Mouse (Mus musculus) MEL (cell line): Measurements from ENCODE around the gene Gm7073. TPM values are rescaled to one million over a fixed set of nuclear protein-coding genes. Genes with fewer than 3 reads are reported as not detected.

Experiments used
- DNase-seq: peaks from one replicate; pipeline ENCODE4 v3.0.0; 2011; ENCODE audit warnings: low read depth, low spot score
- H3K27ac ChIP-seq: 2 replicates; pipeline ENCODE4 v1.5.1; 2012; ENCODE audit warnings: low read depth, mild to moderate bottlenecking, control low read depth, low read length, moderate library complexity; ENCODE audit not compliant: control insufficient read depth
- H3K27me3 ChIP-seq, 2 experiments: fragments of 150-350 bp in 1 of 2; sonication (generic) in 1 of 2; 2 replicates each; pipeline ENCODE4 v1.6.1; 2012; ENCODE audit warnings: low read length in 2 of 2, mild to moderate bottlenecking in 2 of 2, improper control_type of control experiment in 1 of 2, moderate library complexity in 1 of 2; ENCODE audit not compliant: insufficient read depth in 2 of 2, control insufficient read depth in 1 of 2
- H3K36me3 ChIP-seq, 2 experiments: 2 replicates each; pipeline ENCODE4 v1.6.1; 2012 to 2014; ENCODE audit warnings: low read length in 2 of 2, improper control_type of control experiment in 1 of 2, inconsistent platforms in 1 of 2, mild to moderate bottlenecking in 1 of 2; ENCODE audit not compliant: insufficient read depth in 2 of 2, control insufficient read depth in 1 of 2
- H3K4me1 ChIP-seq, 2 experiments: fragments of 150-350 bp in 1 of 2; sonication (generic) in 1 of 2; 2 replicates each; pipeline ENCODE4 v1.6.1; 2012; ENCODE audit warnings: low read length in 2 of 2, improper control_type of control experiment in 1 of 2, mild to moderate bottlenecking in 1 of 2; ENCODE audit not compliant: insufficient read depth in 2 of 2, control insufficient read depth in 1 of 2
- H3K4me3 ChIP-seq, 2 experiments: fragments of 150-350 bp in 1 of 2; sonication (generic) in 1 of 2; 2 replicates each; pipeline ENCODE4 v1.5.1; 2012; ENCODE audit warnings: low read depth in 2 of 2, low read length in 2 of 2, mild to moderate bottlenecking in 2 of 2, moderate library complexity in 2 of 2, control low read depth in 1 of 2, improper control_type of control experiment in 1 of 2; ENCODE audit not compliant: control insufficient read depth in 1 of 2, insufficient read depth in 1 of 2
- H3K79me2 ChIP-seq: 2 replicates; pipeline ENCODE4 v1.6.1; 2012; ENCODE audit warnings: mild to moderate bottlenecking, low read length, moderate library complexity; ENCODE audit not compliant: control insufficient read depth, poor library complexity, insufficient read depth
- H3K9ac ChIP-seq: 2 replicates; pipeline ENCODE4 v1.6.1; 2012; ENCODE audit warnings: low read depth, mild to moderate bottlenecking, control low read depth, low read length, moderate library complexity; ENCODE audit not compliant: control insufficient read depth, poor library complexity, severe bottlenecking
- H3K9me3 ChIP-seq: fragments of 150-350 bp; sonication (generic); replicated peaks from 2 replicates; pipeline ENCODE4 v1.6.1; 2012; ENCODE audit warnings: mild to moderate bottlenecking, low read length, improper control_type of control experiment, moderate library complexity; ENCODE audit not compliant: insufficient read depth
- BHLHE40 ChIP-seq: IDR thresholded peaks from 2 replicates; pipeline ENCODE4 v1.6.1; 2012; ENCODE audit warnings: low read depth, mild to moderate bottlenecking, inconsistent platforms, low read length, improper control_type of control experiment, borderline replicate concordance
- CHD1 ChIP-seq: IDR thresholded peaks from 2 replicates; pipeline ENCODE4 v1.6.1; 2012; ENCODE audit warnings: low read depth, mild to moderate bottlenecking, inconsistent platforms, low read length, improper control_type of control experiment
- CHD2 ChIP-seq: IDR thresholded peaks from 2 replicates; pipeline ENCODE4 v1.6.1; 2011; ENCODE audit warnings: low read length, improper control_type of control experiment
- E2F4 ChIP-seq: IDR thresholded peaks from 2 replicates; pipeline ENCODE4 v1.6.1; 2011; ENCODE audit warnings: low read depth, low read length, improper control_type of control experiment, borderline replicate concordance
- ELF1 ChIP-seq: IDR thresholded peaks from 2 replicates; pipeline ENCODE4 v1.6.1; 2014; ENCODE audit warnings: low read depth, mild to moderate bottlenecking, inconsistent platforms, low read length, improper control_type of control experiment, moderate library complexity
- EP300 ChIP-seq, 2 experiments: IDR thresholded peaks; 2 replicates each; pipeline ENCODE4 v1.6.1; 2011; ENCODE audit warnings: improper control_type of control experiment in 2 of 2, low read length in 2 of 2, low read depth in 1 of 2, mild to moderate bottlenecking in 1 of 2
- GABPA ChIP-seq: IDR thresholded peaks from 2 replicates; pipeline ENCODE4 v1.6.1; 2012; ENCODE audit warnings: low read depth, mild to moderate bottlenecking, inconsistent platforms, low read length, improper control_type of control experiment, moderate library complexity
- HCFC1 ChIP-seq: IDR thresholded peaks from 2 replicates; pipeline ENCODE4 v1.6.1; 2012; ENCODE audit warnings: low read depth, mild to moderate bottlenecking, inconsistent platforms, low read length, improper control_type of control experiment, moderate library complexity
- JUND ChIP-seq: IDR thresholded peaks from 2 replicates; pipeline ENCODE4 v1.6.1; 2011; ENCODE audit warnings: low read depth, mild to moderate bottlenecking, improper control_type of control experiment, low read length
- KAT2A ChIP-seq: conservative IDR thresholded peaks from 2 replicates; pipeline ENCODE4 v1.6.1; 2012; ENCODE audit warnings: low read depth, low read length, improper control_type of control experiment, inconsistent platforms
- MAX ChIP-seq: IDR thresholded peaks from 2 replicates; pipeline ENCODE4 v1.6.1; 2011; ENCODE audit warnings: low read length, improper control_type of control experiment
- MXI1 ChIP-seq: IDR thresholded peaks from 2 replicates; pipeline ENCODE4 v1.6.1; 2011; ENCODE audit warnings: mild to moderate bottlenecking, low read depth, low read length, improper control_type of control experiment
- MYC ChIP-seq: IDR thresholded peaks from 2 replicates; pipeline ENCODE4 v1.6.1; 2011; ENCODE audit warnings: low read depth, mild to moderate bottlenecking, low read length, improper control_type of control experiment, moderate library complexity
- NELFE ChIP-seq: IDR thresholded peaks from 2 replicates; pipeline ENCODE4 v1.6.1; 2011; ENCODE audit warnings: low read depth, low read length, improper control_type of control experiment
- NRF1 ChIP-seq: IDR thresholded peaks from 2 replicates; pipeline ENCODE4 v1.6.1; 2014; ENCODE audit warnings: low read depth, mild to moderate bottlenecking, inconsistent platforms, low read length, improper control_type of control experiment, moderate library complexity; ENCODE audit not compliant: poor library complexity, insufficient read depth, severe bottlenecking
- POLR2A ChIP-seq, 2 experiments: IDR thresholded peaks; 2 replicates each; pipeline ENCODE4 v1.6.1; 2011 to 2012; ENCODE audit warnings: low read length in 2 of 2, mild to moderate bottlenecking in 2 of 2, control low read depth in 1 of 2, improper control_type of control experiment in 1 of 2, low read depth in 1 of 2, moderate library complexity in 1 of 2; ENCODE audit not compliant: control insufficient read depth in 1 of 2, insufficient read depth in 1 of 2, poor library complexity in 1 of 2
- POLR2AphosphoS5 ChIP-seq: IDR thresholded peaks from 2 replicates; pipeline ENCODE4 v1.6.1; 2012; ENCODE audit warnings: low read depth, borderline replicate concordance, mild to moderate bottlenecking, inconsistent platforms, low read length, moderate library complexity, mixed read lengths
- RAD21 ChIP-seq: IDR thresholded peaks from 2 replicates; pipeline ENCODE4 v1.6.1; 2011; ENCODE audit warnings: mild to moderate bottlenecking, low read depth, low read length, improper control_type of control experiment
- RCOR1 ChIP-seq: IDR thresholded peaks from 2 replicates; pipeline ENCODE4 v1.6.1; 2012; ENCODE audit warnings: low read depth, mild to moderate bottlenecking, inconsistent platforms, low read length, improper control_type of control experiment
- SIN3A ChIP-seq: IDR thresholded peaks from 2 replicates; pipeline ENCODE4 v1.6.1; 2012; ENCODE audit warnings: low read length, improper control_type of control experiment, inconsistent platforms
- SMC3 ChIP-seq: IDR thresholded peaks from 2 replicates; pipeline ENCODE4 v1.6.1; 2011; ENCODE audit warnings: low read depth, low read length, improper control_type of control experiment
- TAL1 ChIP-seq: IDR thresholded peaks from 2 replicates; pipeline ENCODE4 v1.6.1; 2012; ENCODE audit warnings: mild to moderate bottlenecking, inconsistent platforms, low read length, moderate library complexity, mixed read lengths
- TBP ChIP-seq: IDR thresholded peaks from 2 replicates; pipeline ENCODE4 v1.8.0; 2011; ENCODE audit warnings: low read depth, low read length, improper control_type of control experiment
- UBTF ChIP-seq: IDR thresholded peaks from 2 replicates; pipeline ENCODE4 v1.6.1; 2012; ENCODE audit warnings: low read depth, mild to moderate bottlenecking, inconsistent platforms, low read length, improper control_type of control experiment, moderate library complexity, borderline replicate concordance; ENCODE audit not compliant: insufficient read depth
- USF1 ChIP-seq: IDR thresholded peaks from 2 replicates; pipeline ENCODE4 v1.6.1; 2014; ENCODE audit warnings: low read depth, mild to moderate bottlenecking, inconsistent platforms, low read length, improper control_type of control experiment, moderate library complexity
- USF2 ChIP-seq, 2 experiments: IDR thresholded peaks; 2 replicates each; pipeline ENCODE4 v1.6.1; 2011 to 2012; ENCODE audit warnings: improper control_type of control experiment in 2 of 2, low read length in 2 of 2, borderline replicate concordance in 1 of 2, inconsistent platforms in 1 of 2, low read depth in 1 of 2, mild to moderate bottlenecking in 1 of 2; ENCODE audit not compliant: insufficient read depth in 1 of 2
- ZC3H11A ChIP-seq: IDR thresholded peaks from 2 replicates; pipeline ENCODE4 v1.6.1; 2012; ENCODE audit warnings: low read depth, mild to moderate bottlenecking, inconsistent platforms, low read length, improper control_type of control experiment
- ZKSCAN1 ChIP-seq: IDR thresholded peaks from 2 replicates; pipeline ENCODE4 v1.6.1; 2012; ENCODE audit warnings: low read depth, mild to moderate bottlenecking, inconsistent platforms, low read length, improper control_type of control experiment, moderate library complexity
- ZMIZ1 ChIP-seq: IDR thresholded peaks from 2 replicates; pipeline ENCODE4 v1.6.1; 2012; ENCODE audit warnings: low read depth, mild to moderate bottlenecking, inconsistent platforms, low read length, improper control_type of control experiment, moderate library complexity
- polyA plus RNA-seq, 2 experiments: library from polyadenylated mRNA; stranded (reverse) in 1 of 2; unstranded in 1 of 2; fragments of >175 nt in 1 of 2; fragments of >200 nt in 1 of 2; gene quantifications; 2 replicates each; pipeline versions ENCODE4 v1.2.1 to v1.2.4; 2012; ENCODE audit warnings: low replicate concordance in 2 of 2, low read depth in 1 of 2; ENCODE audit not compliant: insufficient read length in 2 of 2, insufficient read depth in 1 of 2, missing spikeins in 1 of 2
- total RNA-seq: library from RNA; depleted of rRNA; stranded (reverse); fragments of 300-350 nt; gene quantifications from 2 replicates; pipeline ENCODE4 v1.2.3, GENCODE M21; 2012

Gene Gm7073
- total and polyA plus RNA-seq, 3 experiments, result not detected

- Histone ChIP-seq H3K9me3 (no peaks in the 10 kb centered on the region), H3K36me3 (no peaks in the 10 kb centered on the region), H3K79me2 (no peaks in the 10 kb centered on the region), H3K4me3 (no peak overlapping the region), H3K27me3 (no peaks in the 10 kb centered on the region), H3K9ac (no peak overlapping the region), H3K4me1 (no peaks in the 10 kb centered on the region), H3K27ac (no peak overlapping the region)
- no peak for DNase-seq
- TF ChIP-seq NELFE, result no peak
- TF ChIP-seq USF1, result no peak
- TF ChIP-seq RCOR1, result no peak
- no peak for TF ChIP-seq ELF1
- no peak for TF ChIP-seq UBTF
- no peak for TF ChIP-seq HCFC1
- TF ChIP-seq MYC, result no peak
- no peak for TF ChIP-seq RAD21
- TF ChIP-seq MXI1, result no peak
- no peak for TF ChIP-seq KAT2A
- no peak for TF ChIP-seq SIN3A
- TF ChIP-seq ZMIZ1, result no peak
- no peak for TF ChIP-seq JUND
- no peak for TF ChIP-seq POLR2AphosphoS5
- no peak for TF ChIP-seq TBP
- TF ChIP-seq ZKSCAN1, result no peak
- TF ChIP-seq CHD2, result no peak
Measured at GRCm38 (mm10) chrX:60545444-60545843, 6.4 kb upstream of the Gm7073 start.

GRCm38 (mm10) chrX:60544098-60544497 lies 5.0 kb upstream of the Gm7073 start:
- no peak for TF ChIP-seq MAX
- no peak for TF ChIP-seq MYC
- no peak for TF ChIP-seq CHD1
- TF ChIP-seq ZC3H11A, result no peak
- no peak for TF ChIP-seq POLR2A (IDR thresholded peaks at IDR 0.05; ENCODE audit: control insufficient read depth in 1 of 2, insufficient read depth in 1 of 2, low read depth in 1 of 2, low read length in 2 of 2, poor library complexity in 1 of 2)
- TF ChIP-seq NELFE, result no peak
- no peak for TF ChIP-seq SMC3
- no peak for TF ChIP-seq POLR2AphosphoS5
- no peak for TF ChIP-seq NRF1
- TF ChIP-seq GABPA, result no peak
- no peak for TF ChIP-seq USF2 (IDR thresholded peaks at IDR 0.05; ENCODE audit: borderline replicate concordance in 1 of 2, insufficient read depth in 1 of 2, low read depth in 1 of 2, low read length in 2 of 2)
- no peak for TF ChIP-seq EP300 (IDR thresholded peaks at IDR 0.05; ENCODE audit: low read depth in 1 of 2, low read length in 2 of 2)
- TF ChIP-seq BHLHE40, result no peak
- no peak for TF ChIP-seq E2F4
- no peak for TF ChIP-seq ZMIZ1
- no peak for TF ChIP-seq TBP
- no peak for TF ChIP-seq HCFC1
- TF ChIP-seq TAL1, result no peak
- TF ChIP-seq KAT2A, result no peak
- no peak overlapping the region for H3K27ac ChIP-seq
- no peak overlapping the region for H3K9ac ChIP-seq
- DNase-seq, result no peak
- no peaks in the 10 kb centered on the region for H3K27me3 ChIP-seq
- H3K4me1 ChIP-seq, result no peaks in the 10 kb centered on the region
- H3K4me3 ChIP-seq, result no peak overlapping the region
- H3K36me3 ChIP-seq, result no peaks in the 10 kb centered on the region
- no peaks in the 10 kb centered on the region for H3K79me2 ChIP-seq
- no peaks in the 10 kb centered on the region for H3K9me3 ChIP-seq
